Mouse (Mus musculus): ENCODE measurements around the gene Ccer2.

GRCm38 (mm10) chr7:28741709-28742438, 14.1 kb upstream of the Ccer2 start, which contains the start of the genes Mrps12 and Sars2:
- peak; percentile 76 for TF ChIP-seq POLR2A (IDR thresholded peaks at IDR 0.05; ENCODE audit: low read depth, low read length)
- peak; percentile 81 for TF ChIP-seq CTCF (conservative IDR thresholded peaks at IDR 0.05; ENCODE audit: insufficient read depth, insufficient read length, low read depth, low read length)
